Mouse (Mus musculus) brain, embryonic 14.5 days (tissue): ENCODE data around the gene Cln5. TPM values are rescaled to one million over a fixed set of nuclear protein-coding genes. Genes with fewer than 3 reads are reported as not detected.

Experiments
- DNase-seq: peaks from one replicate; pipeline ENCODE4 v3.0.0-alpha.2; 2011; ENCODE audit warnings: low read depth
- CTCF ChIP-seq: fragments of 200-500 bp; IDR thresholded peaks from 2 replicates; pipeline ENCODE4 v1.5.1; 2012; ENCODE audit warnings: inconsistent platforms, mild to moderate bottlenecking, moderate library complexity, borderline replicate concordance; ENCODE audit not compliant: insufficient read depth, insufficient read length; ENCODE audit errors: extremely low read depth
- POLR2A ChIP-seq: fragments of 200-500 bp; IDR thresholded peaks from 2 replicates; pipeline ENCODE4 v1.6.1; 2012; ENCODE audit warnings: mild to moderate bottlenecking, inconsistent platforms, borderline replicate concordance; ENCODE audit not compliant: poor library complexity, insufficient read depth, insufficient read length, severe bottlenecking; ENCODE audit errors: extremely low read depth
- polyA plus RNA-seq: library from polyadenylated mRNA; depleted of rRNA; stranded (reverse); fragments of >200 nt; gene quantifications from 2 replicates; pipeline ENCODE4 v1.2.3, GENCODE M21; 2012

The Cln5 gene
- polyA plus RNA-seq, 1 experiment: 9.7 TPM

DNA sequence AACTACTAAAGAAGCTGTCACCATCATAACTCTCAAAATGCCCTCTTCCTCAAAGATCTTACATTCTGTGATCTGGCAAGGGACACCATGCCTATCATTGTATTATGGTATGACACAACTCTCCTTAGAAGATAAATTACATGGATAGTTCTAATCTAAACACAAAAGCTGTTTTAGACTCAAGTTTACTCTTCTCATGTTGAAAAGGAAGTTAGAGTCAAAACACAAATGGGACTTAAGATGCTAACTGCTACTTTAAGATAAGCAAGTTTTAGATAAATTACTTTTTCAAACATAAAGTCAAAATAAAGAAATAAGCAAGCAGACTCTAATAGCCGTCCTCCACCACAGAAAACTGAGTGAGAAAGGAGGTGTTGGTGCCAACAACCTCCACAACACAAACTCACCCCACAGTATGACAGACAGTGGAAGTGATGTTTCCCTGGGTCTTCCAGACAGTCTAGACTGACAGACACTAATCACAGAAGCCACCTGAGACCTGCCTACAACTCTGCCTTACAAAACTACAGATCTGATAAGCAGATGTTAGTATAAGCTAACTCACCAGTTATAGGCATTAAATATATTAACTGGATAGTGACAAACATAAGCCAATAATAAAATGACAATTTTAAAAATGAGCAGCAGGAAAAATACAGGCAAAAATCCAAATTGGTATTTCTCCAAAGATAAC, 16.0 kb downstream of the Cln5 start:
- TF ChIP-seq POLR2A (no peak), CTCF (no peak)
- DNase-seq: no peak

DNA sequence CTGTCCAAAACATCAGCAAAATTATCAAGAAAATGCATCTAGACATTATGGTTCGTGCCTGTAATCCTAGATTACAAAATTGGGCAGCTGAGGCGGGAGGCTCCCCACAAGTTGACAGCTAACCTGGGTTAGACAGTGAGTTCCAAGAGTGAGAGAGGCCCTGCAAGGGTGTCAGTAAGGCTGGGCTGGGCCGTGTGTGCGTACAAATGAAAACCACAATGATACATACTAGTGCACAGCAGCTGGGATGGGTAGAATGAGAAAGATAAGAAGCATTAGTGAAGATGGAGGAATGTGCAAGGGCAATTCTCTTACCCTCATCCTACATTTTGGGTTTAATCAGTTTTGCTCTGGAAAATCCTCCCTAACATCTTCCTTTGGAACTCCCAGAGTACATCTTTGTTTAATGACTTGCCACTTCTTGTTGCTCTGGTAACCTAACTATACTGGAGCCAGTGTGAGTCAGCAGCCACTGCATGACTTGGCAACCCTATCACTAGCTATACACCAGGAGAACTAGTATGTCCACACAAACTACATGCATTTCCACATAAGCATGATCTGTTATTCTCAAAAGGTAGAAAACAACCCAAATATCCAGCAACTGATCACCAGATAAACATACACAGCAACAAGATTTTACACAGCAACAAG, 16.8 kb downstream of the Cln5 start:
- no peak for DNase-seq
- no peak for TF ChIP-seq CTCF
- TF ChIP-seq POLR2A: no peak

DNA sequence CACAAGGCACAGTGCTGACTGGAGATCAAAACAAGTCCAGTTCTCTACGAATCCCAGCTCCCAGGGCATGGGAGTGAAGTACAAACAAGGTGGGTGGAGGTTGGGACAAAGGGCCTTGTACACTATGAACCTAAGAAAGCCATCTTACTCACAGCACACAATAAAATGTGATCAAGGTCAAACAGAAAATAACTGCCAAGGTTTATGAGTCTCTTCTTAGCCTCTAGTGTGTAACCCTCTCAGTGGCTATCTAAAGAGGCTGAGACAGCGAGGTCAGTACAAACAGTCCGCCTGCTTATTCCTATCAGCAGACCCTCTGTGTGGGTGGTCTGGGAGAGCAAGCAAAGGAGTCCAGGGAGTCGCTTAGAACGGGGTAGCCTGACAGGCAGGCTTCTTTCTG, 17.8 kb downstream of the Cln5 start:
- no peak for DNase-seq

DNA sequence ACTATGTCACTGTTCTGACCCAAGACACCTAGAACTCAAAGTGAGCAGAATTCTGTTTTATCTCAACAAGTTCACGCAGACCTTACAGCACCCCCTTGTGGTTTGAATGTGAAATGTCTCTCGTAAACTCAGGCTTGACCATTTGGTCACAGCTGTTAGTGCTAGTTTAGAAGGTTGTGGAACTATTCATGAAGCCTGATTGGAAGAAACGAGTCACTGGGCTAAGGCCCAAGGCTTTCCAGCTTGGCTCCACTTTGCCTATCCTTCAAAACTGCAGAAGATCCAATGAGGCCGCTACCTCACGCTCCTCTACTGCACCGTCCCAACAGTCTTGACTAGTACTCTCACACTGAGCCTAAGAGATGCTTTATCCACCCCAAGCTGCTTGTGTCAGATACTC, 18.6 kb downstream of the Cln5 start:
- TF ChIP-seq POLR2A (no peak), CTCF (peak; percentile 60; the same call in 1 of the 2 replicates)
- peak; percentile 61 for DNase-seq

More for the DNA sequence above, 17.8 kb downstream of the Cln5 start:
- TF ChIP-seq CTCF: no peak
- TF ChIP-seq POLR2A: no peak

DNA sequence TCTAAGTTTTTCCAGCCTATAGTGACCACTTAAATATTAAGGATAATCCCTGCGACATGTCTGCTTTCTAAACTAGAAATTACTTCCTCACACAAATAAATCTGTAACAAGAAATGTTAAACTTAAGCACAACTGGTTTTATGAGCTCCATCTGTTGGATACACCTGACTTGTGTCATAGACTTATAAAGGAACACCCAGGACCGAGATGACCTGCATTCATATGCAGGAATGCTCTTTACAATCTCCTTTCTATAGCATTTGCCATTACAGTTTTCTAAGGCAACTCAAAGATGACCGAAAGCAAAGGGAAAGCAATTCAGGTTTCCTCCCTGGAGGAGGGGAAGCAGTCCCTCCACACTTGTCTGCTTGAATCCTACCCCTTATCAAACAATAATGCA, 23.2 kb downstream of the Cln5 start:
- DNase-seq: no peak
- TF ChIP-seq CTCF: no peak
- no peak for TF ChIP-seq POLR2A

DNA sequence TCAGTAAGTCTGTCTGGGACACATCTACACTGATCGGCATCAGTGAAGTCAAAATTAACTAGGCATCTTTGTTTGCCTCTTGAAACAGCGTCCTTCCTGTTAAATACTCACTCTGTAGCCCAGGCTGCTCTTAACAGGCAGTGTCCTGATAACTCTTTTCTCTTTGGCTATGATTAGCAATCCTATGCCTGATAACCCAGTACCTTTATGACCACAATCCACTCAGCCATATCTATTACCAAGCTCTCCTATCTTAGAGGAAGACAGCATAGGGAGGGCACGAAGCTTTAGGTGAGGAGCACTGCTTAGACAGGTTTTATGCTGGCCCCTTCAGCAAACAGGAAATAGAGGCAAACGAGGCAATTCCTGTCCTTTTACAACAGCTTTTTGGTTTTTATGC, 23.7 kb downstream of the Cln5 start:
- no peak for DNase-seq
- TF ChIP-seq POLR2A: no peak
- TF ChIP-seq CTCF: no peak

DNA sequence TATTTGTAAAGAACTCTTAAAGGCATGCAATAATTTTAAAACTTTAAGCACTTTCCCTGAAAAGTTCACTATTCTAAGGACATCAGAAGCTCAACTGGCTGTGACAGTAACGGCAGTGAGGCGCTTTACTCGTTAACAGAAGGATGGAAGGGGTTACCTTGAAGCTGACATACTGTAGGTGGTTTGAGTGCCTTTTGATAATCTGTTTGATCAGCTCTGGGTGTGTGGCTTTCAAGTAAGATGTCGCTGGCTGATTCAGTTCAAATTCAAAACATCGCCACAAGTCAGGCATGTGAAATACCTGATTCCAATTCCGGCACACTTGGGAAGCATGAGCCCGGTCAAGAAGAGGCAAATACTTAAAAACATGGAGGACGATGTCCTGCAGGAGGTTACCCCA, 25.0 kb downstream of the Cln5 start:
- no peak for TF ChIP-seq POLR2A
- TF ChIP-seq CTCF: no peak
- DNase-seq: no peak

DNA sequence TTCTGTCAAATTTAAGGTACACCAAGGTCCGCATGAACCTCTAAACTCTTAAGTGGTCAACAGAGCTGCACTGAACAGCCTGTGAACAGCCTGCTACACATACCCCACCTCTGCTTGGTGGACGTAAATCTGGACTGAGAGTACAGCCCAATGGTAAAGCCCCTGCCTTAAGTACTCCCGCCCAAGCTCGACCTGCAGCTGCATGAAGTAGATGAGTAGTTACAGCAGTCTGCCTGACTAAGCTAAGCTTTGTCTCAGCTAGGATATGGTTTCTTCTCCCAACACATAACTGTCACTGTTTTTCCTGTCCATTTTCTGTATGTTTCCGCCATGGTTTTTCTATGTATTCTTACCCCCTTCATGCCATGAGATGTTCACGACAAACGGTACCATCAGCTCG, 25.8 kb downstream of the Cln5 start:
- no peak for DNase-seq
- TF ChIP-seq POLR2A: no peak
- TF ChIP-seq CTCF: no peak

DNA sequence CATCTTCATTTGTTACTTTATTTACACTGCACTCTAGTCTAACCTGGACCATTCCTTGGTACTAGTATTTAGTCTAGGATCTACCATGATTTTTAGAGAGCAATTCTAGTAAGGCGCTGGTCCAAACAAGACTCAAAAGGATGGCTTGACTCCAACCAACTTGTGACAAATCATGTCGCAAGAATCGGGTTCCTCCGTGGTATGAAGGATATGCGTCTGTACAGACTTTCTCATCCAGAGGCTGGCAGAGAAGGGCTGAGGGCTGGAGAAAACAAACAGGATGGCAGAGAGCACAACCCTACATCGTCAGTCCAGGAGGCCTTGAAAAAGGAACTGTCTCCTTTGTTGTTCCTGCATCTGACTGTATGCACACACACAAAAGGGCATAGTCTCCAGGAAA, 26.6 kb downstream of the Cln5 start:
- no peak for DNase-seq
- TF ChIP-seq POLR2A (no peak), CTCF (no peak)

DNA sequence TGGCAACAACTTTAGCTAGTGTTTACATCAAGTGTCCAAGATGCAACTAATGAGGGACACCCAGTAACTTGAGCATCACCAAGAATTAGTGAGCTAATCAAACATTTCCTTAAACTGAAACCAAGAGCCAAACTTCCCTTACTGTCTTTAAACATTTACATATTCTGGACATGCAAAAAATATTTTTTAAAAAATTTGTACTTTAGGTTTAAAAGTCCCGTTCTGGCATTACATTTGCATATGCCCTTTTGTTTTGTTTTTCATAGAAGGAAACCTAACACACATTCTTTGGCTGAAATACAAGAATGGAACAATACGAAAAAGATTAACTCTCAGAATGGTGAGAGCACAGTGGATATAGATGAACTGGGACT, 28.2 kb downstream of the Cln5 start:
- TF ChIP-seq POLR2A (no peak), CTCF (no peak)
- no peak for DNase-seq

DNA sequence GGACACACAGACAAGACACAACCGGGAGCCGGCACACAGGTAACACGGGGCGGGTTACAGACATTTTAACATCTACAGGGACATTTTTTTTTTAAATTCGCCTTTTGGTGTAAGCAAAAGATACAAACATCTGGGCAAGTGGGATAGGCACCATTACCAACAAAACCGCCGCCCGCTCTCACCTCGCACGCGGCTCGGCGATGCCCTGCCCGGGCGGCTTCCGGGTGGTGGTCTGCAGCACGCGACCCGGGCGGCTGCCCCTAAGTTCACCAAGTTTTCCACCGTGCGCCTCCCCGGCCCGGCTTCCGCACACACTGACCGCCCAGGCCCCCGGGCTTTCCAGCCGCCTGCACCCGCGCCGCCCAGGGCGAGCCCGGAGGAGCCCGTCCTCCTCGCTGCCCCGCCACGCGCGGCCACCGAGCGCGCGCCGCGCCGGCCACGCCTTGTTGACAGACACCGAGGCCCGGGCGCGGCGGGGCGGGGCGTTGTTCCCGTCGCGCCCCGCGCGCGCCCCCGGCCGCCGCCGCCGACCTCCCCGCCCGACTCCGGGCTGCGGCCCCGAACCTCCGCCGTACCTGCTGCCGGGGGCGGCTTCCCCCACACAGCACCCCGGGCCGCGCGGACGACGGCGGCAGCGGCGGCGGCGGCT, 28.7 kb downstream of the Cln5 start:
- DNase-seq: peak; percentile 88
- TF ChIP-seq POLR2A (peak; percentile 65; the same call in 1 of the 2 replicates), CTCF (no peak)

DNA sequence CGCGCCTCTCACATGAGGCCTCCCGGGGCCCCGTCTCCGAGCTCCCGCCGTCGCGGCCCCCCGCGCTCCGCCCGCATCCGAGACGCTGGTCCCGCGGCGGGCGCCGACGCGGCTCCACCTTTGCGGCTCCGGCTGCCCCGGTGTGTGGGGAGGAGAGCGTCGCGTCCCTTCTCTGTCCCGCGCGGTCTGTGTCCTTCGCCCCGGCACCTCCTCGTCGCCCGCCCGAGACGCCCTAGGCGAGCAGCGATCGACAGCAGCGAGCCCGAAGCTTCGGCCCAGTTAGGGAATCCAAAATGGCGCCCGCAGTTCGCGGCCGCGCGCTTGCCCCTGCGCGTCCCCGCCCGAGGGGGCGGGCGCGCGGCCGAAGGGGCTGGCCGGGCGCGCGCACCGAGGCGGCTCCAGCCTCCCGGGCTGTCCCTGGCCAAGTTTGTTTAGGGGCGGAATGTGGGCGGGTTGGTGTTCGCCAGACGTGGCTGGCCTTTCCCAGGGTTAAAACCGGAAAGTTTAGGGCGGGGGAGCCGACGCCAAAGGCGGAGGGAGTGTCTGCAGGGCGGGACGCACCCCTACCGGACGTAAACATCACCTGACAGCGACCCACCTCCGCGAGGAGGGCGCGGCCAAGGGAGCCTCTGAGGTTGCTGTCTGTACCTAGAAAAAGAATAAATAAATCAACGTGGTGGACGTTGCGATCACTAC, 29.4 kb downstream of the Cln5 start, which contains the start of gene Fbxl3:
Gene Fbxl3 (minus strand): TSS at position 329 of the 696 bp plus-strand sequence.
- DNase-seq: peak; percentile 90
- TF ChIP-seq POLR2A: peak; percentile 49; the same call in 1 of the 2 replicates
- no peak for TF ChIP-seq CTCF

DNA sequence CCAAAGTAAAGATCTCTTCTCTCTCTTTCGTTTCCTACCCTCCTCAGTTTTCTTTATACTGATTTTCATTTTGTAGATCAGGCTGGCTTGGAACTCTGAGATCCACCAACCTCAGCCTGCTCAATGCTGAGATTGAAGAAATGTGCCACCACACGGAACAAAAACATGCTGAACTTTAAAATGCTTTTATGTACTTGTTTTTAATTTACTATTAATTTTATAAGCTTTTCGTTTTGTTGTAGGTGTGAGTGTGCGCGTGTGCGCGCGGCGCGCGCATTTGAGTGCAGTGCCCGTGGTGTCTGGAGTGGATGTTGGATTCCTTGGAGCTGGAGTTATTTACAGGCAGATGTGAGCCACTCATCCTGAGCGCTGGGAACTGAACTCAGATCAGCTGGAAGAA, 30.3 kb downstream of the Cln5 start:
- no peak for DNase-seq
- TF ChIP-seq CTCF (no peak), POLR2A (no peak)
